Mouse (Mus musculus) brain, embryonic 14.5 days (tissue): ENCODE measurements at regions not wholly inside any gene's neighbourhood (a gene's known extent, or its start where the extent isn't known, plus 50 kb on each side); places are given as distances from the start of the nearest gene placed in this dataset.

ENCODE experiments used
- DNase-seq: peaks from one replicate; pipeline ENCODE4 v3.0.0-alpha.2; 2011; ENCODE audit warnings: low read depth
- CTCF ChIP-seq: fragments of 200-500 bp; IDR thresholded peaks from 2 replicates; pipeline ENCODE4 v1.5.1; 2012; ENCODE audit warnings: inconsistent platforms, mild to moderate bottlenecking, moderate library complexity, borderline replicate concordance; ENCODE audit not compliant: insufficient read depth, insufficient read length; ENCODE audit errors: extremely low read depth
- POLR2A ChIP-seq: fragments of 200-500 bp; IDR thresholded peaks from 2 replicates; pipeline ENCODE4 v1.6.1; 2012; ENCODE audit warnings: mild to moderate bottlenecking, inconsistent platforms, borderline replicate concordance; ENCODE audit not compliant: poor library complexity, insufficient read depth, insufficient read length, severe bottlenecking; ENCODE audit errors: extremely low read depth

GRCm38 (mm10) chr3:102574320-102574719 lies 104.6 kb downstream of the Ngf start:
- TF ChIP-seq CTCF (no peak), POLR2A (no peak)
- no peak for DNase-seq

GRCm38 (mm10) chr3:102576896-102577295 lies 107.2 kb downstream of the Ngf start:
- TF ChIP-seq POLR2A, result no peak
- TF ChIP-seq CTCF, result no peak
- DNase-seq, result no peak

- TF ChIP-seq CTCF, result no peak
- TF ChIP-seq POLR2A, result no peak
- DNase-seq, result no peak
These were observed 112.1 kb downstream of the Ngf start for GRCm38 (mm10) chr3:102581830-102582229.

GRCm38 (mm10) chr3:102585136-102585535 lies 115.4 kb downstream of the Ngf start:
- DNase-seq, result no peak
- TF ChIP-seq CTCF, result no peak
- no peak for TF ChIP-seq POLR2A

GRCm38 (mm10) chr3:102586221-102586620 lies 116.5 kb downstream of the Ngf start:
- no peak for DNase-seq
- TF ChIP-seq POLR2A, result no peak
- no peak for TF ChIP-seq CTCF

- TF ChIP-seq CTCF (no peak), POLR2A (no peak)
- DNase-seq, result no peak
These were observed 122.3 kb downstream of the Ngf start for GRCm38 (mm10) chr3:102592041-102592440.

GRCm38 (mm10) chr3:102596944-102597551 lies 127.3 kb downstream of the Ngf start:
- TF ChIP-seq CTCF (no peak), POLR2A (no peak)
- DNase-seq, result no peak

GRCm38 (mm10) chr3:102599061-102599460 lies 129.3 kb downstream of the Ngf start:
- no peak for DNase-seq
- TF ChIP-seq CTCF (no peak), POLR2A (no peak)

DNA sequence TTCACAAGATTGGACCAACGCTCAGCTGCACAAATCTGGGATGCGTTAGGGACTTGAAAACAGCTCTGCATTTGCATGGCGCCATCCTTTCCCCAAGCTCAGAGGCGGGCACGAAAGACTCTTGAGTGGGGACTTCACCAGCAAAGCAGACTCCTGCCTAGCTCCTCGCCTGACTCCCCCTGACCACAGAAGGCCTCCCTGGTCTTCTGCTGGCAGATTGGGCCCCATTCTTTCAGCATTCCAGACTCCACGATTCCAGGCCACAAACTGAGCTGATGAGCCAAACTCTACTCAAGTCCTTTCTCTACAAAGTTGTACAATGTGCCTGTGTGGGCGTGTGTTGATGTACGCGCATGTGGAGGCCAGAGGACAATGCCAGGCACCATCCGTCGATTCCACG lies 131.6 kb upstream of the Tspan2 start:
- no peak for DNase-seq
- TF ChIP-seq POLR2A (no peak), CTCF (no peak)

GRCm38 (mm10) chr3:102605284-102605683 lies 129.0 kb upstream of the Tspan2 start:
- peak; percentile 21 for DNase-seq
- no peak for TF ChIP-seq POLR2A
- TF ChIP-seq CTCF, result no peak

- no peak for TF ChIP-seq CTCF
- no peak for TF ChIP-seq POLR2A
- peak; percentile 66 for DNase-seq
These were observed 123.4 kb upstream of the Tspan2 start for GRCm38 (mm10) chr3:102610970-102611369.
